Mouse (Mus musculus) T-cell, adult 66 days (primary cell): ENCODE results near the gene Sf3b2. TPM values are rescaled to one million over a fixed set of nuclear protein-coding genes. Genes with fewer than 3 reads are reported as not detected.

Experiments
- total RNA-seq, 2 experiments: library from RNA; stranded (reverse); gene quantifications; 3 replicates in 1 of 2; 4 replicates in 1 of 2; pipeline ENCODE4 v1.2.4; 2023

Gene Sf3b2
- total RNA-seq = 100 to 1,000 TPM; 262 to 282 TPM

DNA sequence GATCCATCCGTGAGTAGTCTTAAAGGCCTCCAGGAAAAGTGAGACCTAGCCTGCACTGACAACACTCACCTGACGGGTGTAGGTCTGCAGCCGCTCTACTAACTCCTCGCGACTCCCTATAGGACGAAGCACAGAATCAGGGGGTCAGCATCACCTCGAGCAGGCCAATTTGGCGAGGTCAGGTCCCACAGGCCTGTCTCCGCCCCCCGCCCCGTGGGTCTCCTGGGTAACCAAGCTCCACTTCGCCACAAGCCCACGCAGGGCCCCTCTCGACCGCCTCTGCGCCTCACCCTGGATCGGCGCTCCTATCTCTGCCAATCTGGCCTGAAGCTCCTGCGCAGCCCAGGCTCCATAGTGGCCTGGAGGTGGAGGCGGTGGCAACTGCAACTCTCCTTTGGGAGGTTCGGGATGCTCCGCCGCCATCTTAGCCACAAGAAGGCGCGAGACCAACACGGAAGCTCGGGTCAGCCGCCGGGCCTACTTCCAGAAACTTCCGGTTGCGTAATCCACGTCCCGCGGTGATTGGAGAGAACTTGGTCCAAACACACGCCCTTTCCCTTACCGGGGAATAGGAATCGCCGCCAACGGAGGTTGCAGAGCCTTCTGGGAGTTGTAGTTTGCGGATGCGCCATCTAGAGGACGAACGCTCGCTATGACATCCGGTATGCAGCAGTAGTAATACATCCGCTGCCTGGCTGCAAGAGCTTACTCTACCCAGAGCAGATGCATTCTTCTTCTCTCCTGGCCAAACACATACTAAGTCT, at the start of gene Sf3b2:
TSS of gene Sf3b2 (minus strand) at position 484 of the 764 bp plus-strand sequence.

DNA sequence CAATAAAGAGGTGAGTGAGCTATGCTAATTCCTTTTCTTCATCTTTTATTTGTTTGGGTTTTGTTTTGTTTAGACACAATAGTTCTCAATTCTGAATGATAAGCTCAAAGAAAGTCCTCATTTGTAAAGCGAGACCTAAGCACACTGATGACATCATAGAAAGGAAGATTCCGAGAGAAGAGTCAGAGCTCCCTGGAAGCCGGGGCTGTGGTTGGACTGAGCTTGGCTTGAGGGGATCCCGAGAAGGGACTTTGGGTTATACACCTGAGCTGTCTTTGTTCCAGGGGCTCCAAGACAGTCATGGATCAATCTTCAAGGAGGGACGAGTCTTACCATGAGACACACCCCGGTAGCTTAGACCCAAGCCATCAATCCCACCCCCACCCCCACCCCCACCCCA, 40.2 kb upstream of the Sf3b2 start, which contains the start of gene Catsper1:
TSS of gene Catsper1 (plus strand) at position 301 of the 400 bp plus-strand sequence.

GRCm38 (mm10) chr19:5297903-5298800, 2.9 kb upstream of the Sf3b2 start, which contains the start of gene Gal3st3:
Gene Gal3st3 (plus strand): TSS chr19:5298331.

GRCm38 (mm10) chr19:5272801-5273733, 22.2 kb downstream of the Sf3b2 start, which contains the start of gene Pacs1:
Gene Pacs1 (minus strand): TSS chr19:5273119.

Other genes with a start within 250 kb of the Sf3b2 start
- gene Rin1, start 245.0 kb downstream of the Sf3b2 start, total RNA-seq = 10 to 100 TPM in 1 of 2 experiments, 1 to 10 TPM in 1; 7.5 to 11.2 TPM
- gene Cd248, start 227.4 kb downstream of the Sf3b2 start, total RNA-seq = not detected
- 1 to 10 TPM in 1 of 2 experiments, not detected in 1; 1.0 TPM for gene Tmem151a, start 209.9 kb downstream of the Sf3b2 start, total RNA-seq
- gene Yif1a, start 206.9 kb downstream of the Sf3b2 start, total RNA-seq = 10 to 100 TPM; 25.6 to 32.2 TPM
- gene Cnih2, start 196.9 kb downstream of the Sf3b2 start, total RNA-seq = 1 to 10 TPM; 3.4 to 3.6 TPM
- 100 to 1,000 TPM; 103 to 108 TPM for gene Rab1b, start 188.4 kb downstream of the Sf3b2 start, total RNA-seq
- gene Klc2, start 176.9 kb downstream of the Sf3b2 start, total RNA-seq = 10 to 100 TPM; 26.7 to 27.9 TPM
- gene Pacs1, start 22.3 kb downstream of the Sf3b2 start, total RNA-seq = 100 to 1,000 TPM; 102 to 103 TPM
- gene Gal3st3, start 2.9 kb upstream of the Sf3b2 start, total RNA-seq = not detected
- gene Catsper1, start 40.3 kb upstream of the Sf3b2 start, total RNA-seq = not detected
- 1 to 10 TPM; 1.0 to 2.9 TPM for gene Cst6, start 54.1 kb upstream of the Sf3b2 start, total RNA-seq
- 10 to 100 TPM; 35.1 to 42.2 TPM for gene Eif1ad, start 71.3 kb upstream of the Sf3b2 start, total RNA-seq
- 100 to 1,000 TPM; 104 to 116 TPM for gene Banf1, start 71.7 kb upstream of the Sf3b2 start, total RNA-seq
- 100 to 1,000 TPM; 183 to 193 TPM for gene Sart1, start 93.2 kb upstream of the Sf3b2 start, total RNA-seq
- gene Tsga10ip, start 107.1 kb upstream of the Sf3b2 start, total RNA-seq = under 1 TPM in 1 of 2 experiments, not detected in 1; 0.98 TPM
- gene Drap1, start 129.5 kb upstream of the Sf3b2 start, total RNA-seq = 100 to 1,000 TPM; 176 to 179 TPM
- 10 to 100 TPM; 66.9 to 71.3 TPM for gene AI837181, start 129.7 kb upstream of the Sf3b2 start, total RNA-seq
- not detected for gene Fosl1, start 152.1 kb upstream of the Sf3b2 start, total RNA-seq
- gene Ccdc85b, start 162.4 kb upstream of the Sf3b2 start, total RNA-seq = 1 to 10 TPM; 7.1 TPM
- gene Fibp, start 165.2 kb upstream of the Sf3b2 start, total RNA-seq = 10 to 100 TPM; 85.7 to 89.0 TPM
- 100 to 1,000 TPM; 168 to 233 TPM for gene Ctsw, start 173.1 kb upstream of the Sf3b2 start, total RNA-seq
- gene Efemp2, start 178.5 kb upstream of the Sf3b2 start, total RNA-seq = 1 to 10 TPM; 1.6 to 3.4 TPM
- 10 to 100 TPM; 46.1 to 52.7 TPM for gene Mus81, start 192.9 kb upstream of the Sf3b2 start, total RNA-seq
- gene Cfl1, start 195.0 kb upstream of the Sf3b2 start, total RNA-seq = 1,000 to 10,000 TPM; 1,462 to 1,487 TPM
- 1 to 10 TPM; 2.1 to 2.6 TPM for gene 1700020D05Rik, start 208.3 kb upstream of the Sf3b2 start, total RNA-seq
- gene Snx32, start 215.1 kb upstream of the Sf3b2 start, total RNA-seq = 10 to 100 TPM in 1 of 2 experiments, 1 to 10 TPM in 1; 9.2 to 10.5 TPM